Mouse (Mus musculus): ENCODE results near the gene Ttll13. TPM values are rescaled to one million over a fixed set of nuclear protein-coding genes. Genes with fewer than 3 reads are reported as not detected.

The Ttll13 gene
- total RNA-seq, 2 experiments from 2014 or later, result 0.12 to 0.36 TPM

GRCm38 (mm10) chr7:80267764-80268163 lies 21.6 kb downstream of the Ttll13 start:
- DNase-seq, result no peak

GRCm38 (mm10) chr7:80268897-80269750 lies 22.9 kb downstream of the Ttll13 start, which contains the start of gene Vps33b:
Gene Vps33b, plus strand, starts transcription at chr7:80269649.
- DNase-seq, result peak; percentile 97 to 99

- DNase-seq, result no peak
These were observed 23.6 kb downstream of the Ttll13 start for GRCm38 (mm10) chr7:80269751-80270255.

- DNase-seq, result no peak
These were observed 27.3 kb downstream of the Ttll13 start for GRCm38 (mm10) chr7:80273456-80273855.

GRCm38 (mm10) chr7:80276374-80276773 lies 30.2 kb downstream of the Ttll13 start:
- DNase-seq, result no peak

- DNase-seq, result no peak
These were observed 33.9 kb downstream of the Ttll13 start for GRCm38 (mm10) chr7:80280032-80280431.

- DNase-seq, result no peak
These were observed 34.8 kb downstream of the Ttll13 start for GRCm38 (mm10) chr7:80280998-80281397.

GRCm38 (mm10) chr7:80281646-80282045 lies 35.5 kb downstream of the Ttll13 start:
- DNase-seq, result no peak

GRCm38 (mm10) chr7:80283226-80283918 lies 37.2 kb downstream of the Ttll13 start:
- no peak for DNase-seq

- no peak for DNase-seq
These were observed 38.2 kb downstream of the Ttll13 start for GRCm38 (mm10) chr7:80284391-80284790.

GRCm38 (mm10) chr7:80285725-80286124 lies 39.5 kb downstream of the Ttll13 start:
- no peak for DNase-seq

GRCm38 (mm10) chr7:80287736-80288135 lies 41.6 kb downstream of the Ttll13 start:
- DNase-seq, result no peak

- DNase-seq, result peak; percentile 99
These were observed 48.0 kb downstream of the Ttll13 start, which contains the start of gene Prc1 for GRCm38 (mm10) chr7:80294062-80294763. Gene Prc1, plus strand, starts transcription at chr7:80294450.

GRCm38 (mm10) chr7:80294764-80295648 lies 48.8 kb downstream of the Ttll13 start:
- no peak for DNase-seq

GRCm38 (mm10) chr7:80296462-80296861 lies 50.3 kb downstream of the Ttll13 start:
- no peak for DNase-seq

- no peak for DNase-seq
These were observed 50.9 kb downstream of the Ttll13 start for GRCm38 (mm10) chr7:80297041-80297440.

- no peak for DNase-seq
These were observed 52.6 kb downstream of the Ttll13 start for GRCm38 (mm10) chr7:80298754-80299153.

- no peak for DNase-seq
These were observed 53.4 kb downstream of the Ttll13 start for GRCm38 (mm10) chr7:80299568-80299967.

GRCm38 (mm10) chr7:80301522-80301921 lies 55.3 kb downstream of the Ttll13 start:
- DNase-seq, result no peak

- no peak for DNase-seq
These were observed 61.6 kb downstream of the Ttll13 start for GRCm38 (mm10) chr7:80307766-80308165.
